Mouse (Mus musculus) megakaryocyte, embryonic 14.5 days (primary cell): ENCODE measurements around the gene Nab2. TPM values are rescaled to one million over a fixed set of nuclear protein-coding genes. Genes with fewer than 3 reads are reported as not detected.

Source experiments
- H3K27me3 ChIP-seq: replicated peaks from 2 replicates; pipeline ENCODE3; 2012; ENCODE audit warnings: inconsistent platforms
- H3K36me3 ChIP-seq: replicated peaks from 2 replicates; pipeline ENCODE3; 2012; ENCODE audit warnings: low read length, inconsistent platforms, mixed read lengths
- H3K4me1 ChIP-seq: 2 replicates; pipeline ENCODE4 v1.6.1; 2012; ENCODE audit warnings: inconsistent platforms
- H3K4me3 ChIP-seq: replicated peaks from 2 replicates; pipeline ENCODE3; 2012; ENCODE audit warnings: moderate library complexity, mild to moderate bottlenecking, inconsistent platforms
- H3K9me3 ChIP-seq: 2 replicates; pipeline ENCODE4 v1.6.1; 2012; ENCODE audit warnings: inconsistent platforms
- FLI1 ChIP-seq: IDR thresholded peaks from 2 replicates; pipeline ENCODE4 v1.6.1; 2012; ENCODE audit warnings: low read length, inconsistent platforms, mixed read lengths
- GATA1 ChIP-seq: IDR thresholded peaks from 3 replicates; pipeline ENCODE4 v1.6.1; 2012; ENCODE audit warnings: mixed read lengths, low read length, inconsistent platforms, borderline replicate concordance
- polyA plus RNA-seq: library from polyadenylated mRNA; stranded (reverse); fragments of >175 nt; gene quantifications from 2 replicates; pipeline ENCODE4 v1.2.3, GENCODE M21; 2012; ENCODE audit warnings: low replicate concordance; ENCODE audit not compliant: insufficient read depth

The Nab2 gene
- polyA plus RNA-seq, 1 experiment = 21.3 TPM

GRCm38 (mm10) chr10:127674046-127674655 lies 5.8 kb upstream of the Nab2 start:
- Histone ChIP-seq H3K36me3 (no peaks in the 10 kb centered on the region), H3K4me3 (no peak overlapping the region), H3K27me3 (no peaks in the 10 kb centered on the region), H3K9me3 (no peaks in the 10 kb centered on the region), H3K4me1 (peaks cover 50% of the 10 kb centered on the region)
- TF ChIP-seq FLI1 (no peak), GATA1 (no peak)

- Histone ChIP-seq H3K9me3 (no peaks in the 10 kb centered on the region), H3K36me3 (no peaks in the 10 kb centered on the region), H3K4me3 (no peak overlapping the region), H3K27me3 (no peaks in the 10 kb centered on the region), H3K4me1 (peaks cover 56% of the 10 kb centered on the region)
- TF ChIP-seq FLI1 = no peak
- no peak for TF ChIP-seq GATA1
These were observed 2.9 kb upstream of the Nab2 start for GRCm38 (mm10) chr10:127671276-127671675.

GRCm38 (mm10) chr10:127670185-127670584 lies 1.8 kb upstream of the Nab2 start:
- H3K9me3 ChIP-seq = no peaks in the 10 kb centered on the region
- H3K27me3 ChIP-seq = no peaks in the 10 kb centered on the region
- H3K4me1 ChIP-seq = peaks cover 63% of the 10 kb centered on the region
- no peak overlapping the region for H3K4me3 ChIP-seq
- TF ChIP-seq FLI1 (no peak), GATA1 (no peak)
- no peaks in the 10 kb centered on the region for H3K36me3 ChIP-seq

GRCm38 (mm10) chr10:127669170-127669569 lies 802 bp upstream of the Nab2 start:
- no peaks in the 10 kb centered on the region for H3K9me3 ChIP-seq
- peaks cover 10% of the 10 kb centered on the region for H3K36me3 ChIP-seq
- peaks cover 68% of the 10 kb centered on the region for H3K4me1 ChIP-seq
- H3K27me3 ChIP-seq = no peaks in the 10 kb centered on the region
- peak overlapping the region; percentile 95 for H3K4me3 ChIP-seq
- TF ChIP-seq FLI1 (no peak), GATA1 (no peak)

GRCm38 (mm10) chr10:127667269-127668092 lies 887 bp downstream of the Nab2 start:
- Histone ChIP-seq H3K36me3 (peaks cover 27% of the 10 kb centered on the region), H3K4me1 (peaks cover 80% of the 10 kb centered on the region), H3K4me3 (peak overlapping the region; percentile 95), H3K9me3 (no peaks in the 10 kb centered on the region), H3K27me3 (no peaks in the 10 kb centered on the region)
- TF ChIP-seq GATA1 (no peak), FLI1 (no peak)

GRCm38 (mm10) chr10:127666501-127667268 lies 1.7 kb downstream of the Nab2 start, which contains the start of gene Nemp1:
Gene Nemp1, plus strand, starts transcription at chr10:127666901.
- H3K4me3 ChIP-seq = peak within 1 kb of the TSS; percentile 95
- H3K4me1 ChIP-seq = peaks cover 88% of the 10 kb centered on the region
- H3K9me3 ChIP-seq = no peaks in the 10 kb centered on the region
- no peaks in the 10 kb centered on the region for H3K27me3 ChIP-seq
- TF ChIP-seq FLI1 (no peak), GATA1 (no peak)
- peaks cover 32% of the 10 kb centered on the region for H3K36me3 ChIP-seq

- Histone ChIP-seq H3K9me3 (no peaks in the 10 kb centered on the region), H3K4me1 (peaks cover 92% of the 10 kb centered on the region), H3K4me3 (peak overlapping the region; percentile 95), H3K27me3 (no peaks in the 10 kb centered on the region), H3K36me3 (peaks cover 43% of the 10 kb centered on the region)
- TF ChIP-seq GATA1 (no peak), FLI1 (no peak)
These were observed 2.8 kb downstream of the Nab2 start for GRCm38 (mm10) chr10:127665366-127666181.

- peaks cover 88% of the 10 kb centered on the region for H3K4me1 ChIP-seq
- H3K4me3 ChIP-seq = peak overlapping the region; percentile 95
- TF ChIP-seq FLI1 = no peak
- TF ChIP-seq GATA1 = no peak
- H3K27me3 ChIP-seq = no peaks in the 10 kb centered on the region
- H3K9me3 ChIP-seq = no peaks in the 10 kb centered on the region
- H3K36me3 ChIP-seq = peaks cover 50% of the 10 kb centered on the region
These were observed 3.5 kb downstream of the Nab2 start for GRCm38 (mm10) chr10:127664891-127665290.

GRCm38 (mm10) chr10:127664166-127664565 lies 4.2 kb downstream of the Nab2 start:
- peaks cover 84% of the 10 kb centered on the region for H3K4me1 ChIP-seq
- no peaks in the 10 kb centered on the region for H3K27me3 ChIP-seq
- peak overlapping the region; percentile 12 for H3K4me3 ChIP-seq
- H3K9me3 ChIP-seq = no peaks in the 10 kb centered on the region
- TF ChIP-seq GATA1 (no peak), FLI1 (no peak)
- peaks cover 57% of the 10 kb centered on the region for H3K36me3 ChIP-seq
